Mouse (Mus musculus) heart, embryonic 14.5 days (tissue): ENCODE results near the gene Gng2. TPM values are rescaled to one million over a fixed set of nuclear protein-coding genes. Genes with fewer than 3 reads are reported as not detected.

ENCODE experiments used
- ATAC-seq: fragments of 200-750 bp; cut with Nextera tagmentation; 2 replicates; pipeline ENCODE4 v1.8.0; 2017; ENCODE audit warnings: low read depth, moderate TSS enrichment; ENCODE audit not compliant: insufficient number of reproducible peaks, insufficient read depth, low FRiP score
- H3K27ac ChIP-seq, 2 experiments: fragments of 200-500 bp in 1 of 2; fragments of 300-500 bp in 1 of 2; sonication (generic) in 1 of 2; replicated peaks in 1 of 2; 2 replicates each; pipeline ENCODE4 v1.5.1; 2012 to 2014; ENCODE audit warnings: low read depth in 2 of 2, low read length in 2 of 2, control low read depth in 1 of 2, mild to moderate bottlenecking in 1 of 2, mixed read lengths in 1 of 2; ENCODE audit not compliant: control insufficient read depth in 1 of 2, insufficient read depth in 1 of 2
- H3K27me3 ChIP-seq: fragments of 300-500 bp; sonication (generic); 2 replicates; pipeline ENCODE4 v1.6.1; 2014; ENCODE audit warnings: mild to moderate bottlenecking, low read length, control low read depth; ENCODE audit not compliant: control insufficient read depth, insufficient read depth
- H3K36me3 ChIP-seq: fragments of 300-500 bp; sonication (generic); 2 replicates; pipeline ENCODE4 v1.6.1; 2014; ENCODE audit warnings: mild to moderate bottlenecking, control low read depth, low read length, mixed read lengths; ENCODE audit not compliant: control insufficient read depth, insufficient read depth
- H3K4me1 ChIP-seq, 2 experiments: fragments of 200-500 bp in 1 of 2; fragments of 300-500 bp in 1 of 2; sonication (generic) in 1 of 2; 2 replicates each; pipeline ENCODE4 v1.6.1; 2012 to 2014; ENCODE audit warnings: low read length in 2 of 2, control low read depth in 1 of 2, mixed read lengths in 1 of 2; ENCODE audit not compliant: control insufficient read depth in 2 of 2, insufficient read depth in 2 of 2
- H3K4me2 ChIP-seq: fragments of 300-500 bp; sonication (generic); 2 replicates; pipeline ENCODE4 v1.6.1; 2014; ENCODE audit warnings: mild to moderate bottlenecking, low read length
- H3K4me3 ChIP-seq, 2 experiments: fragments of 200-500 bp in 1 of 2; fragments of 300-500 bp in 1 of 2; sonication (generic) in 1 of 2; 2 replicates each; pipeline ENCODE4 v1.5.1; 2012 to 2014; ENCODE audit warnings: low read length in 2 of 2, mild to moderate bottlenecking in 2 of 2, control low read depth in 1 of 2, low read depth in 1 of 2, moderate library complexity in 1 of 2; ENCODE audit not compliant: control insufficient read depth in 1 of 2, insufficient read depth in 1 of 2
- H3K9ac ChIP-seq: fragments of 300-500 bp; sonication (generic); 2 replicates; pipeline ENCODE4 v1.6.1; 2014; ENCODE audit warnings: mild to moderate bottlenecking, low read length
- H3K9me3 ChIP-seq: fragments of 300-500 bp; sonication (generic); 2 replicates; pipeline ENCODE4 v1.6.1; 2016; ENCODE audit warnings: low read length, control low read depth; ENCODE audit not compliant: control insufficient read depth
- WGBS: fragments of 180-500 bp; shearing (Covaris S2); extraction: QIAGEN DNeasy Blood & Tissue Kit; methylation state at CpG from one replicate; pipeline ENCODE4 v1.1.7; 2014; 5-methylcytosine and 5-hydroxymethylcytosine counted together
- polyA plus RNA-seq: library from polyadenylated mRNA; unstranded; fragments of >200 nt; fragmentation: Nextera tagmentation; extraction: Ambion mirVana; gene quantifications from 2 replicates; pipeline ENCODE4 v1.2.1, GENCODE M21; 2014

Gng2 gene
- polyA plus RNA-seq, 1 experiment from 2014 or later: 59.3 TPM

DNA sequence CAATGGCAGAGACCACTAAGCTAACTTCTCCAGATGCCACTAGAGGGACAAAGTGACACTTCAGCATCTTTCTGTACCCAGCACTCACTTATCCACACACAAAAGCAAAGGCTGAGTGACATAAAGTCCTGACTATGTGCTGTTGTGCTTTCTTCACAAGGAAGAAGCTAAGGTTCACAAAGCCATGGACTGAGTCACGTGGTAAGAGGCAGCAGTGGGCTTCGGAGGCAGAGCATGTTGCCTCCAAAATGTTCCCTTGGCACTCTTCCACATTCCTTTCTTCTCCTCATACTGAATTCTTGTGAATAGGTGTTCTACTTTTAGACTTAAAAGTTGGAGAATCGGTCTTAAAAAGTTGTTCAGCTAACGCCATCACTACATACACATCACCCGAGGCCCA lies 3.0 kb downstream of the Gng2 start:
- Histone ChIP-seq H3K9me3 (no peaks in the 10 kb centered on the region), H3K9ac (no peak overlapping the region; the same call in 1 of the 2 replicates), H3K27me3 (no peaks in the 10 kb centered on the region), H3K4me2 (peak overlapping the region; percentile 71), H3K4me3 (peak overlapping the region; percentile 26 to 33; a peak in 3 of 4 replicates), H3K36me3 (no peaks in the 10 kb centered on the region), H3K27ac (peak overlapping the region; percentile 45 to 60; a peak in 1 of 4 replicates), H3K4me1 (peaks cover 21 to 28% of the 10 kb centered on the region in 2 experiments)
- ATAC-seq: no peak
- WGBS: 25% methylated on average over 5 of the region's 5 CpGs

DNA sequence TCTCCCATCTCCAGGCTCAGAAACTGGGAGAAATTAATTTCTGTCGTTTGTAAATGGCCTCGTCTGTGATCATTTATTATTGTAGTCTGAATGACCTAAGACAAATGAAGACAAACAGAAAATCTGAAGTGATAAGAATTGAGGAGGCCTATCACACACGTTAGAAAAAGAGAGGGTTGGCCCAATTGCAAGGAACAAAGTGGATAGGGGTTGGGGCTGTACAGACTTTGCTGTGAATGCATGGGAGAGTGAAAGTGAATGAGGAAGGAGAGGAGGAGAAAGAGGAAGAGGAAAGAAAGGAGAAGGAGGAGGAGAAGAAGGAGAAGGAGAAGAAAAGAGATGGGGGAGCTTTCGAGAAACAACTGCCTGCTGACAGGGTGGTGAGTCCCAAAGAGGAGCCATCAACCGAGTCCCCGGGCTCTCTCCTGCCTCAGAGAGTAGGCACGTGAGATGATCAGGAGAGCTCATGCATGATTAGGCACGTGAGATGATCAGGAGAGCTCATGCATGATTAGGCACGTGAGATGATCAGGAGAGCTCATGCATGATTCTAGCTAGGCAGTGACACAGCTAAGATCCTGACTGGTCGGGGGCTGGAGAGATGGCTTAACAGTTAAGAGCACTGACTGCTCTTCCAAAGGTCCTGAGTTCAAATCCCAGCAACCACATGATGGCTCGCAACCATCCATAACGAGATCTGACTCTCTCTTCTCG lies 5.0 kb downstream of the Gng2 start:
- H3K27me3 ChIP-seq: no peaks in the 10 kb centered on the region
- no peak overlapping the region for H3K4me3 ChIP-seq
- H3K36me3 ChIP-seq: no peaks in the 10 kb centered on the region
- H3K4me1 ChIP-seq: peaks cover 19 to 28% of the 10 kb centered on the region in 2 experiments
- H3K27ac ChIP-seq: no peak overlapping the region
- H3K4me2 ChIP-seq: no peak overlapping the region
- no peak for ATAC-seq
- WGBS: 82% methylated on average over 13 of the region's 13 CpGs
- no peaks in the 10 kb centered on the region for H3K9me3 ChIP-seq
- no peak overlapping the region for H3K9ac ChIP-seq

DNA sequence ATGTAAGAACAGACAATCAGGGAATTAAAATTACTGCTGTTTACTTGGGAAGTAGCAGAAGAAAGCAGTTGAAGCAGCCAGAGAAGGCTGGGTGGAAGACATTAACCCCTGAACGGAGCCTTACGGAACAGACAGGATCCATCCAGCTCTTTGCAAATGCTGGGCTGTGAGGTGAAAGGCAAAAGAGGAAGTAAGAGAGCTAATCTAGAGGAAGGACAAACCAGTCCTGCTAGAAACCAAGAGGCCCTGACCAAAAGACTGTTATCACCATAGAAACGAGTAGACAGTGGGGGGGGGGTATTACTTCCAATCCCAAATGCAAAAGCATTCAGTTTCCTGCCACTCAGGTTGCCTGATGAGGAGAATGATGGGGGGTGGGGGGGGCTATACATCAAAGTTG lies 6.6 kb downstream of the Gng2 start:
- WGBS: 66% methylated on average over 3 of the region's 3 CpGs
- no peak for ATAC-seq
- H3K27ac ChIP-seq: no peak overlapping the region
- H3K9ac ChIP-seq: no peak overlapping the region
- H3K9me3 ChIP-seq: no peaks in the 10 kb centered on the region
- H3K4me2 ChIP-seq: no peak overlapping the region
- no peaks in the 10 kb centered on the region for H3K27me3 ChIP-seq
- H3K36me3 ChIP-seq: no peaks in the 10 kb centered on the region
- H3K4me3 ChIP-seq: no peak overlapping the region
- H3K4me1 ChIP-seq: peaks cover 14 to 24% of the 10 kb centered on the region in 2 experiments

DNA sequence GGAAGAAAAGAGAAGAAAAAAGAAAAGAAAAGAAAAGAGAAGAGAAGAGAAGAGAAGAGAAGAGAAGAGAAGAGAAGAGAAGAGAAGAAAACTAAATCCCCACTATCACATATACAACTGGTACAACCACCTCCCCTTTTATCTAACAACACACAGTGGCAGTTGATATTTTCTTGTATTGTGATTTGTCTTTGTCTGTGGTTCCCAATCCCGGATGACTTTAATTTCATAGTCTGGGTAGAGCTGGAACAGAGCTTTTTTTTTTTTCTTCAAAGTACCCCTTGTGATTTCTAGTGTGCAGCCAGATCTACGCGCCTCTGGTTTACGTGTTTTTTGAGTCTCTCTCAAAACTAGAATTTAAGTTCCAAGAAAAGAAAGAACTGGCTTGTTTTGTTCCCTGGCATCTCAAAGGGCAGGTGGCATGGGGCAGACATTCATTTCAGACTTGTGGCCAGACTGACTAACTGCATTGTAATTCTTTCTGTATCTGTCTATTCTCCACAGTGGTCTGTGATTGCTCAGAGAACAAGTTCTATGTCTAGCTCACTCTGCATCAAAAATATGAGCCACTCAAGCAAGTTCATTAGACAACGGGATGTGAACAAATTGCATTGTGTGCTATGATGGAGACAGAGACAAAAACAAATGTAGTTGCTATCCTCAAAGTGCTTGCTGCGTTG lies 7.2 kb downstream of the Gng2 start:
- no peaks in the 10 kb centered on the region for H3K27me3 ChIP-seq
- ATAC-seq: no peak
- H3K9ac ChIP-seq: no peak overlapping the region
- H3K36me3 ChIP-seq: no peaks in the 10 kb centered on the region
- no peaks in the 10 kb centered on the region for H3K9me3 ChIP-seq
- 75% methylated on average over 6 of the region's 6 CpGs for WGBS
- no peak overlapping the region for H3K4me3 ChIP-seq
- no peak overlapping the region for H3K4me2 ChIP-seq
- no peak overlapping the region for H3K27ac ChIP-seq
- H3K4me1 ChIP-seq: peaks cover 13 to 24% of the 10 kb centered on the region in 2 experiments

DNA sequence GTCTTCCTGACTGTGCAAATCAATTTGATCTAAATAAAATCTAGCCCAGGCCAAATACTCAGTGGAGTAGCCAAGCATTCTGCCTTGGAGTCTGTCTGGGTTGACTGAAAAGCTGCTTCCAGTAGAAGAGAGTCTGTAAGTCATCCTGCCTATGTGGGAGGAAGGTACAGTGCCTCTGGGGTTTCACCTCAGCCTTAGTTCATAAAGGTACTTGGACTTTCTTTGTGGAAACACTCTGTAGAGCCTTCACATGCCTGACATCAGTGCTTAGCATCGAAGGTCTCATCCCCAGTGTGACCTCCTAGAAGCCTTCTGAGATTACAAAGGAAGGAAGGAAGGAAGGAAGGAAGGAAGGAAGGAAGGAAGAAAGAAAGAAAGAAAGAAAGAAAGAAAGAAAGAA lies 7.9 kb downstream of the Gng2 start:
- 78% methylated on average over 1 of the region's 1 CpGs for WGBS
- Histone ChIP-seq H3K9ac (no peak overlapping the region), H3K27me3 (no peaks in the 10 kb centered on the region), H3K4me1 (peaks cover 7 to 19% of the 10 kb centered on the region in 2 experiments), H3K9me3 (no peaks in the 10 kb centered on the region), H3K27ac (no peak overlapping the region), H3K36me3 (no peaks in the 10 kb centered on the region), H3K4me3 (no peak overlapping the region), H3K4me2 (no peak overlapping the region)
- no peak for ATAC-seq

DNA sequence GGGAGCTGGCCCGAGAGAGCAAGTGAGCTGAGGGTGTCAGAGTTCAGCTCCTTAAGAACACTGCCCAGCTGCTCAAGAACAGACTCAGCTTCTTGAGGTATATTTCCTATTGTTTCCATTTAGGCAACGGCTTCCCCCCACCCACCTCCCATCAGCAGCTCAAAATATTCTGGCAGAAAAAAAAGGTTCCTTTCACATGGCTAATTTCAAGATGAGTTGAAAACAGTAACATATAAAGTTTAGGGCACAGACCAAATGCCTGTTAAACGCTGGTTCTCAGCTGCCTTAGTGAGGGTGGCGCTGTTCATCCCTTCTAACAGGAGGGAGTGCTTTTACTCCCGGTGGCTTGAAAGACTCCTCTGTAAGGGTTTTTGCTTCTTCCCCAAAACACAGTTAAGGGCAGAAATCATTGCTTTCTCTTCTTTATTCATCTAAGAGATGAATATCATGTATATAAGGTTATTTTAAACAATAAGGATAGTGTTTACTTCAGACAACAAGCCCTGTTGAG lies 8.4 kb downstream of the Gng2 start:
- Histone ChIP-seq H3K27me3 (no peaks in the 10 kb centered on the region), H3K27ac (no peak overlapping the region), H3K9ac (no peak overlapping the region), H3K4me2 (no peak overlapping the region), H3K4me1 (peaks cover 4 to 14% of the 10 kb centered on the region in 2 experiments), H3K36me3 (no peaks in the 10 kb centered on the region), H3K4me3 (no peak overlapping the region), H3K9me3 (no peaks in the 10 kb centered on the region)
- ATAC-seq: no peak
- WGBS: 71% methylated on average over 5 of the region's 5 CpGs

DNA sequence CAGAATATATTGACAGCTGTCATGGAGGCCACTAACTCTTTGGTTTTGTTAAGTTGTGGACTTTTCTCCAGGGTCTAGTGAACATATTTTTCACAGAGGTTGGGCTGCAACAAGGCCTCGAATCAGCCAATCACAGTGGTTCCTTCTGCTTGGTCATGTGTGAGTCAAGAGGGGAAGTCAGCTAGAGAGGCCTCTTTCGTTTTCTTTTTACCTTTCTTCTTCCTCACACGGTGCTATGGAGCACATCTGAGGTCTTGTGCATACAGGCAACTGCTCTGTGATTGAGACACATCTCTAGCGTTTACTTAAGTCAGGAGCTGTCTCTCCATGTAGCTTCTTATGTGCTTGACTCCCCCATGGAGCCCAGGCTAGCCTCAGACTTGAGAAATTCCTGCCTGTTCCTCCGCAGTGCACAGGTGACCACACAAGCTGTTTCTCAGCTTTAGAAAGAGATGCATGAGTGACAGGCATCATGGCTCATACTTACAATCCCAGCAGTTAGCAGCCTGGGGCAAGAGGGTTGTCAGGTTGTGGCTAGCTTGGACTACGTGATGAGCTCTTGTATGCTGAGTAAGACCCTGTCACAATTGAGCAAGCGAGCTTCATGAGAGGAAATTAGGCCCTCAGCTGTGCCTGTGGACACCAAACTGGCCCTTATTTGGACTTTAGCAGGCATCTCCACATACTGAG lies 9.0 kb downstream of the Gng2 start:
- H3K4me3 ChIP-seq: no peak overlapping the region
- H3K9ac ChIP-seq: no peak overlapping the region
- no peak for ATAC-seq
- no peaks in the 10 kb centered on the region for H3K36me3 ChIP-seq
- H3K4me1 ChIP-seq: peaks cover 4 to 14% of the 10 kb centered on the region in 2 experiments
- H3K4me2 ChIP-seq: no peak overlapping the region
- no peaks in the 10 kb centered on the region for H3K9me3 ChIP-seq
- 86% methylated on average over 7 of the region's 7 CpGs for WGBS
- H3K27ac ChIP-seq: no peak overlapping the region
- H3K27me3 ChIP-seq: no peaks in the 10 kb centered on the region
